Mouse (Mus musculus): ENCODE data around the gene Ccdc155.

GRCm38 (mm10) chr7:45179469-45179868 is 25.2 kb downstream of the Ccdc155 start, which contains the start of gene Gfy:
- TF ChIP-seq HCFC1 (IDR thresholded peaks at IDR 0.05; ENCODE audit: borderline replicate concordance, insufficient read depth, low read length) = no peak
- TF ChIP-seq ZNF384 (IDR thresholded peaks at IDR 0.05; ENCODE audit: low read depth, low read length) = no peak
- no peak for TF ChIP-seq ZC3H11A (IDR thresholded peaks at IDR 0.05; ENCODE audit: borderline replicate concordance, low read depth, low read length)

All from ES-E14 (cell line).